Mouse (Mus musculus): ENCODE results near the gene Gm8369. TPM values are rescaled to one million over a fixed set of nuclear protein-coding genes. Genes with fewer than 3 reads are reported as not detected.

The Gm8369 gene
- polyA plus RNA-seq, 1 experiment from 2014 or later = not detected

Other genes starting within 250 kb of the Gm8369 start
- gene Ms4a1, start 219.7 kb upstream of the Gm8369 start, polyA plus RNA-seq (2016; fragmentation: Nextera tagmentation; extraction: Ambion mirVana) = not detected in 2 replicates
- not detected in 2 replicates for gene Ms4a5, start 202.1 kb upstream of the Gm8369 start, polyA plus RNA-seq (2016; fragmentation: Nextera tagmentation; extraction: Ambion mirVana)
- not detected in 2 replicates for gene Ms4a14, start 171.5 kb upstream of the Gm8369 start, polyA plus RNA-seq (2016; fragmentation: Nextera tagmentation; extraction: Ambion mirVana)
- 0.48 and 1.7 TPM in 2 replicates for gene Ms4a7, start 149.8 kb upstream of the Gm8369 start, polyA plus RNA-seq (2016; fragmentation: Nextera tagmentation; extraction: Ambion mirVana)
- 1.3 and 1.4 TPM in 2 replicates for gene Ms4a4a, start 110.4 kb upstream of the Gm8369 start, polyA plus RNA-seq (2016; fragmentation: Nextera tagmentation; extraction: Ambion mirVana)
- gene Ms4a4c, start 81.2 kb upstream of the Gm8369 start, polyA plus RNA-seq (2016; fragmentation: Nextera tagmentation; extraction: Ambion mirVana) = 0.26 and 0.31 TPM in 2 replicates
- not detected in 2 replicates for gene Ms4a4b, start 42.4 kb upstream of the Gm8369 start, polyA plus RNA-seq (2016; fragmentation: Nextera tagmentation; extraction: Ambion mirVana)
- 3.2 and 3.4 TPM in 2 replicates for gene Ms4a6c, start 16.6 kb upstream of the Gm8369 start, polyA plus RNA-seq (2016; fragmentation: Nextera tagmentation; extraction: Ambion mirVana)
- 1.3 and 2.1 TPM in 2 replicates for gene Ms4a6b, start 30.6 kb downstream of the Gm8369 start, polyA plus RNA-seq (2016; fragmentation: Nextera tagmentation; extraction: Ambion mirVana)
- gene Ms4a4d, start 50.9 kb downstream of the Gm8369 start, polyA plus RNA-seq (2016; fragmentation: Nextera tagmentation; extraction: Ambion mirVana) = 0.31 and 0.38 TPM in 2 replicates
- 2.4 and 2.7 TPM in 2 replicates for gene Ms4a6d, start 118.9 kb downstream of the Gm8369 start, polyA plus RNA-seq (2016; fragmentation: Nextera tagmentation; extraction: Ambion mirVana)
- 0.20 and 0.52 TPM in 2 replicates for gene Ms4a2, start 137.8 kb downstream of the Gm8369 start, polyA plus RNA-seq (2016; fragmentation: Nextera tagmentation; extraction: Ambion mirVana)
- gene Ms4a3, start 154.9 kb downstream of the Gm8369 start, polyA plus RNA-seq (2016; fragmentation: Nextera tagmentation; extraction: Ambion mirVana) = 4.5 and 6.4 TPM in 2 replicates
- gene Oosp2, start 174.6 kb downstream of the Gm8369 start, polyA plus RNA-seq (2016; fragmentation: Nextera tagmentation; extraction: Ambion mirVana) = 0.55 and 0.63 TPM in 2 replicates
- not detected in 2 replicates for gene Oosp1, start 205.2 kb downstream of the Gm8369 start, polyA plus RNA-seq (2016; fragmentation: Nextera tagmentation; extraction: Ambion mirVana)
- gene Oosp3, start 211.1 kb downstream of the Gm8369 start, polyA plus RNA-seq (2016; fragmentation: Nextera tagmentation; extraction: Ambion mirVana) = not detected in 2 replicates

All from liver, embryonic 12.5 days (tissue).